Mouse (Mus musculus): ENCODE results near the gene Trim11. TPM values are rescaled to one million over a fixed set of nuclear protein-coding genes. Genes with fewer than 3 reads are reported as not detected.
A peak's percentile ranks its signal among the peaks of the same experiment; 100 is the strongest.

Gene Trim11
- total RNA-seq, 4 experiments from 2014 or later, result 14.7 to 18.9 (median 16.5) TPM

- no peak for DNase-seq (ENCODE audit: low spot score)
Measured at GRCm38 (mm10) chr11:58955868-58956257, 22.0 kb upstream of the Trim11 start.

DNA sequence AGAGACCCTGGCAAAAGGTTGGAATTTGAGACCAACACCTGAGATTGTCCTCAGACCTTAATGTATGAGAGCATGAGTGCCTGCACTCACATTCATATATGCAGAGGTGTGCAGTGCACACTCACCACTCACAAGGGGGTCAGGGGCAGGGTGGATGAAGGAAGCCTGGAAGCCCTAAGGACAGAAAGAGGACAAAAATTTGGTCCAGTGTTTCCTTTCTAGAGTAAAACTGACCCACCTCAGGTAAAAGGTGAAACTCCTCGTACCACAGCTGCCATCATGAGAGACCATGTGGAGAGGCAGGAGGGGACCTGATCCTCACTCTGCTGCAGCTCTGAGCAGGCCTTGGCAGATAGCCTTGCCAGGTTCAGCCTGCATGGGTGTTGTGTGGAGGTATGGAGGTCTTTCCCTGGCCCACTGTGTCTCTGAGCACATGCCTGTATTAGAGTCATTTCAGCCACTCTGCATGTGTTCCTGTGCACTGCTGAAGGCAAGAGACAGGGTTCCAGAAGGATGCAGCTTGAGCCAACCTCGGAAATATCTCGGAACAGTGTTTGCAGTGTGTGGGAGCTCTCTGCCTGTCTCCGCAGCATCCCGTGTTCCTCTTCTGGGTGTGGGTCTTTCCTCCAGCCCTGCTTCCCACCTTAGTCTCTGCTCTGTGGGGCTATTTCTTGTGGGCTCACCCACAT is 20.5 kb upstream of the Trim11 start:
- DNase-seq (ENCODE audit: low spot score), result no peak

GRCm38 (mm10) chr11:58958536-58958935 is 19.4 kb upstream of the Trim11 start:
- no peak for DNase-seq (ENCODE audit: low spot score)

DNA sequence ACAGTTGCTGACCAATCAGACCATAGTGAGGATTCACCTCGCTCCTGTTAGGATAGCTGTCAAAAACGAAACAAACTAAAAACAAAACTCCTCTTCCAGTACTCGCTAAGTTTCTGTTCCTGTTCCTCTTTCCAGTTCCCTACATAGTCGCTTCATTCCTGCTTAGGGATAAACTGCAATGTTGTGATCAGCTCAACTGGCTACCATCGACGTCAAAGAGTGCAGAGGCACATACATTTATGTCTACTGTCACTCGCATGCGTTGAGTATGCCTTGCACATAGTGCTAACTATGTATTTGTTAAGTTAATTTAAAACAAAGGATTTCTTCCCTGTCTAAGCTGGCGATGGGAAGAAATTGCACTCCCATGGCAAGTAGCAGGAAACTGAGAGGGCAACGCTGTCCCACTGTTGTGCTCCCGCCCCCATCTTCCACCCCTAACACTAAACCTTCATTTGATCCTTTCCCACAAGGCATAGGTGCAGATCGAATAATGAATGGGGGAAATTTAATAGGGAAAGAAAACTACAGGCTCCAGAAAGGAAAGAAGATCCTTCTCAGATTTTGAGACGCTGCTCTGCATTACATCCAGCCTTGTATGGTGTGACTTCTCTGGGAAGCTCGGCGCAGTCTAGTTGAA is 18.6 kb upstream of the Trim11 start:
- no peak for DNase-seq (ENCODE audit: low spot score)

GRCm38 (mm10) chr11:58959921-58960465 is 17.9 kb upstream of the Trim11 start:
- peak; percentile 82 for DNase-seq (ENCODE audit: low spot score)

- no peak for DNase-seq (ENCODE audit: low spot score)
Measured at GRCm38 (mm10) chr11:58961364-58962177, 16.3 kb upstream of the Trim11 start.

DNA sequence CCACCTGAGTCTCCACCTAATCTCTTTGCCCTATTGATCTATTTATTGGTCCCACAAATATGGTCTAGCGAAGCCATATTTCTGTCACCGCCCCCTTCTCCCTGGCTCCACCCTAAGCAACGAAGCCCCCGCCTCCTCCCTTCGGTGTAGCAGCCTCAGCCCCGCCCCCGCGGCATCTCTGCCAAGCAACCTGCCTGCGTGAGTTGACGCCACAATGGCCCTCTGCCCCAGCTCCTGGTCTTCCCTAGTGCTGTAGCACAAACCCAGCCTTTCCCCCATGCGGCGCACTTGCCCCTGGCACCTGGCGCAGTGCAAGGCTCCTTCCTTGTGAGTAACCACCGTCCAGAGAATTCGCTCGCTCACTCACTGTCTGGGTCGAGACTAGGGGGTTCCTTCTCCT is 14.3 kb upstream of the Trim11 start:
- DNase-seq (ENCODE audit: low spot score), result no peak

DNA sequence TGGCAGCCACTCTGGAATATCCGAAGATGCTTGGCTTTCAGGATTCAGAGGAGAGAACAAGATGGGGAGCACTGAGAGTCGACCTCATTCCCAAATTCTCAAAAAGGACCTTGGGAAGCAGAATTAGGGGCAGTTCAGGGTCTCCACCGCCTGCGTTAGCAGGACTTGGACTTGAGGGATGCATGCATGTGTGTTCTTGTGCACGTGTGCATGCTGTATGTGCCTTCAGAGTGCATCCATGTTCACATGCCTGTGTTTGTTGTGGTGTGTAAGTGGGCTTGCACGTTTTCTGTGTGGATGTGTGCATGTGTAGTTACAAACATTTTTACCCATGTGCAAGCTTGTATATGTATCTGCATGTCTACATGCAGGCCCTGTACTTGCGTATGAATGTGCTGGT is 13.7 kb upstream of the Trim11 start:
- DNase-seq (ENCODE audit: low spot score), result no peak

DNA sequence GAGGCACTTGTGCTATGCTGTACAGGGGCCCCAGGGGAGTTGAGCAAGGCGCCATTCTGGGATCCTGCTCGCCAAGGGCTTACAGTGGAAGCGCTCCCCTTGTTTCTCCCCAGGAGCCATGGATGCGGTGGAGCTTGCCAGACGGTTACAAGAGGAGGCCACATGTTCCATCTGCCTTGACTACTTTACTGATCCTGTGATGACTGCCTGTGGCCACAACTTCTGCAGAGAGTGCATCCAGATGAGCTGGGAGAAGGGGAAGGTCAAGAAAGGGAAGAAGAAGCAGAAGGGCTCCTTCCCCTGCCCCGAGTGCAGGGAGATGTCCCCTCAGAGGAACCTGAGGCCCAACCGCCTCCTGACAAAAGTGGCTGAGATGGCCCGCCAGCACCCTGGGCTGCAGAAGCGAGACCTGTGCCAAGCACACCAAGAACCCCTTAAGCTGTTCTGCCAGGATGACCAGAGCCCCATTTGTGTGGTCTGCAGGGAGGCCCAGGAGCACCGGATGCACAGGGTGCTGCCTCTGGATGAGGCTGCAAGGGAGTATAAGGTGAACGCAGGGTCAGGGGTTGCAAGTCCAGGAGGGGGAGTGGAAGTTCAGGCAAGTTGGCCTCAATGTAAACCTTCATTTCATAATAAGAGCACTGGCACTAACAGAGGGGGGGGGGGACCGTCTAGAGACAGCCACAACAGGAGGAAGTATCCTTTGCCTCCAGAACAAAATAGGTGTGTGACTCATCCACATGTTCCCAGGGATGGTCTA is 12.7 kb upstream of the Trim11 start:
- DNase-seq (ENCODE audit: low spot score), result no peak

GRCm38 (mm10) chr11:58967346-58967745 is 10.5 kb upstream of the Trim11 start:
- DNase-seq (ENCODE audit: low spot score), result no peak

GRCm38 (mm10) chr11:58968551-58968950 is 9.3 kb upstream of the Trim11 start:
- DNase-seq (ENCODE audit: low spot score), result no peak

- no peak for DNase-seq (ENCODE audit: low spot score)
Measured at GRCm38 (mm10) chr11:58969027-58969426, 8.9 kb upstream of the Trim11 start.

DNA sequence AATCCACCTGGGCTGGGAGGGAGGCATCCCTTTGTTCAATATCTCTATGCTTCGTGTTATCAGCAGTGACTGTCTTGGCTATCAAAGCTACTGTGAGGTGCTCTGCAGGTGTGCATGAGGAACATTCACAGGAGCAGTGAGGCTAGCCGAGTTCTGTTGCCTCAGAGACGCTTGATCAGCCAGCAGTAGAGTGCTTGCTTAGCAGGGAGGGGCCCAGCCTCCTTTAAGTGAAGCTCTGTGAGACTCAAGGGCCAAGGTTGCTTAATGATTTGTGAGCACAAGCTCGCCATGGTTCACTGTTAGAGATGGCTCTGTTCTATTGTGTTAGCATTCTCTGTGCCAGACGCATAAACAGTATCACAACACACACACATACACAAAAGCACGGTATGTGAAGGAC is 8.2 kb upstream of the Trim11 start:
- no peak for DNase-seq (ENCODE audit: low spot score)

DNA sequence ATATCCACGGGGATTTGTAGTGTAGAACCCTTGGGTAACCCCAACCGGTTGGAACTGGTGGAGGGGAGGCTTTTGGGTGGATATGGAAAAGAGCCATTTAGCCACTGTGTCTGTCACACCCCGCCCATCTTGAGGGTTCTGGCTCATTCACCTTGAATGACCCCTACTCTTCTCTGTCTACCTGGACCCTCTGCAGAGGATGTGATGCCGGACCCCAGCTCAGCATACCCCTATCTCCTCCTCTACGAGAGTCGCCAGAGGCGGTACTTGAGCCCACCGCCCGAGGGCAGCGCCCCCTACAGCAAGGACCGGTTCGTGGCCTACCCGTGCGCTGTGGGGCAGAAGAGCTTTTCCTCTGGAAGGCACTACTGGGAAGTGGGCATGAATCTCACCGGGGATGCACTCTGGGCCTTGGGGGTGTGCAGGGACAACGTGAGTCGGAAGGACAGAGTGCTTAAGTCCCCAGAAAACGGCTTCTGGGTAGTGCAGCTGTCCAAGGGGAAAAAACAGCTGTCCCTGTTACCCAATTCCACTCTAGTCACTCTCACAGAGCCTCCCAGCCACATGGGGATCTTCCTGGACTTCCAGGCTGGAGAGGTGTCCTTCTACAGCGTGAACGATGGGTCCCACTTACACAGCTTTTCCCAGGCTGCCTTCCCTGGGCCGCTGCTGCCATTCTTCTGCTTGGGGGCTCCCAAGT is 6.9 kb upstream of the Trim11 start:
- no peak for DNase-seq (ENCODE audit: low spot score)

- DNase-seq (ENCODE audit: low spot score), result no peak
Measured at GRCm38 (mm10) chr11:58971796-58972195, 6.1 kb upstream of the Trim11 start.

GRCm38 (mm10) chr11:58974414-58974813 is 3.5 kb upstream of the Trim11 start:
- DNase-seq (ENCODE audit: low spot score), result no peak

DNA sequence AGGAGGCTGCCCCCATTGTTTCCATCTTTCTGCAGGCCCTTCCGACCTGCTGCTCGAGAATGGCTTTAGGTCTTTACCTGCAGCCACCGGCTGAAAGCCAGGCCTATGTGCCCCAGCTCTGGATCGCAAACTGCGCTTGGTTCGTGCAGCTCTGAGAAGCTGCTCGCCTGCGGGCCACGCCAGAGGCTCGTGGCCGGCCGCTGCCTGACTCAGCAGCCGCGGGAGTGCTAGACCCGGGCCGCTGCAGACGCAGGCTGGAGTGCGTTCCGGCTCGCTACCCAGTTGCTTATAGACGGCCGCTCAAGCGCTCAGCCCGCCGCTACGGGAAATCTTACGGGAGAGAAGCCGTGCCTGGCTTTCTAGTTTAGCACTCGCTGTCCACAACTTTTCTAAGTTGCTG is 743 bp upstream of the Trim11 start:
- no peak for DNase-seq (ENCODE audit: low spot score)

GRCm38 (mm10) chr11:58977607-58978026 is 276 bp upstream of the Trim11 start:
- no peak for DNase-seq (ENCODE audit: low spot score)

GRCm38 (mm10) chr11:58978706-58979030 is 775 bp downstream of the Trim11 start:
- no peak for DNase-seq (ENCODE audit: low spot score)

- no peak for DNase-seq (ENCODE audit: low spot score)
Measured at GRCm38 (mm10) chr11:58979183-58979582, 1.3 kb downstream of the Trim11 start.

DNA sequence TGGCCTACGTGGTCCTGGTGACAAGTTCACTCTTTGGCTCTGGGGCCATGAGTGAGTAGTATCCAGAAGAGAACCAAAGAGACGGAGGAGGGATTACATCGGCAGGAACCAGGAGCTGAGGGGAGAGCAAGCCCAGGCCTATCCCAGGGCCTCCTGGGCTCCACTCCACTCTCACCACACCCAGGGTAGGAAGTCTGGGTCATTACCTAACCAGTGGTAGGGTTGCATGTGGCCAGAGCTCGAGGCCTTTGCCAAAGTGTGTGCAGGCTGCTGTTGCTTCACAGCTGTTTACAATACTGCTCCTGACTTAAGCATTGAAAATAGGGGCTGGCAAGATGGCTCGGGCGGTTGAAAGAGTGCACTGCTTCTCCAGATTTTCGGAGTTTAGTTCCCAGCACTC is 1.8 kb downstream of the Trim11 start:
- DNase-seq (ENCODE audit: low spot score), result no peak

All from heart, adult 8-10 months (tissue).